Mouse (Mus musculus) ES-E14 (cell line): Measurements from ENCODE around the gene Lrmda.

ENCODE experiments used
- CHD2 ChIP-seq: IDR thresholded peaks from 2 replicates; pipeline ENCODE4 v1.6.1; 2014; ENCODE audit warnings: mild to moderate bottlenecking, low read depth, low read length, inconsistent platforms
- ZC3H11A ChIP-seq: IDR thresholded peaks from 2 replicates; pipeline ENCODE4 v1.6.1; 2012; ENCODE audit warnings: low read depth, mild to moderate bottlenecking, inconsistent platforms, low read length, borderline replicate concordance
- ZNF384 ChIP-seq: IDR thresholded peaks from 2 replicates; pipeline ENCODE4 v1.6.1; 2012; ENCODE audit warnings: low read depth, low read length, inconsistent platforms

- TF ChIP-seq ZC3H11A (no peak), CHD2 (no peak), ZNF384 (no peak)
Measured at GRCm38 (mm10) chr14:22759216-22759615, 739.7 kb downstream of the Lrmda start.
